Mouse (Mus musculus) CH12.LX (cell line): ENCODE results near the gene Ccdc69. TPM values are rescaled to one million over a fixed set of nuclear protein-coding genes. Genes with fewer than 3 reads are reported as not detected.
A peak's percentile ranks its signal among the peaks of the same experiment; 100 is the strongest.

Source experiments
- DNase-seq: peaks from one replicate; pipeline ENCODE4 v3.0.0-alpha.2; 2013; ENCODE audit errors: extremely low read depth
- H3K27ac ChIP-seq: 2 replicates; pipeline ENCODE4 v1.5.1; 2012; ENCODE audit warnings: low read depth, mild to moderate bottlenecking, control low read depth, moderate library complexity; ENCODE audit not compliant: insufficient read depth
- H3K27me3 ChIP-seq: replicated peaks from 2 replicates; pipeline ENCODE3; 2012; ENCODE audit warnings: inconsistent platforms
- H3K36me3 ChIP-seq, 2 experiments: replicated peaks in 1 of 2; 2 replicates each; pipeline versions ENCODE3 to v1.6.1; 2012; ENCODE audit warnings: inconsistent platforms in 1 of 2, low read length in 1 of 2, mild to moderate bottlenecking in 1 of 2, mixed read lengths in 1 of 2, moderate library complexity in 1 of 2; ENCODE audit not compliant: control insufficient read depth in 1 of 2, insufficient read depth in 1 of 2
- H3K4me1 ChIP-seq, 2 experiments: 2 replicates each; pipeline ENCODE4 v1.6.1; 2012; ENCODE audit warnings: inconsistent platforms in 1 of 2, moderate library complexity in 1 of 2; ENCODE audit not compliant: insufficient read depth in 2 of 2, control insufficient read depth in 1 of 2
- H3K4me2 ChIP-seq: 2 replicates; pipeline ENCODE4 v1.6.1; 2012; ENCODE audit warnings: low read depth, mild to moderate bottlenecking, control low read depth; ENCODE audit not compliant: poor library complexity, insufficient read depth, severe bottlenecking
- H3K4me3 ChIP-seq, 3 experiments: fragments of 150-350 bp in 1 of 3; sonication (generic) in 1 of 3; replicated peaks in 1 of 3; 2 replicates each; pipeline versions ENCODE3 to v1.5.1; 2011 to 2012; ENCODE audit warnings: low read depth in 2 of 3, low read length in 2 of 3, mild to moderate bottlenecking in 2 of 3, moderate library complexity in 2 of 3, control low read depth in 1 of 3, improper control_type of control experiment in 1 of 3, inconsistent platforms in 1 of 3, mixed read lengths in 1 of 3; ENCODE audit not compliant: poor library complexity in 1 of 3
- H3K79me2 ChIP-seq: replicated peaks from 2 replicates; pipeline ENCODE4 v1.6.1; 2012; ENCODE audit warnings: mild to moderate bottlenecking, moderate library complexity; ENCODE audit not compliant: control insufficient read depth, poor library complexity, insufficient read depth, severe bottlenecking; ENCODE audit errors: extremely low read depth
- H3K9ac ChIP-seq: 2 replicates; pipeline ENCODE4 v1.6.1; 2012; ENCODE audit warnings: low read depth, mild to moderate bottlenecking, control low read depth, moderate library complexity; ENCODE audit not compliant: insufficient read depth
- H3K9me3 ChIP-seq: replicated peaks from 2 replicates; pipeline ENCODE3; 2012; ENCODE audit warnings: low read length, inconsistent platforms, mixed read lengths
- BHLHE40 ChIP-seq: IDR thresholded peaks from 2 replicates; pipeline ENCODE4 v1.6.1; 2011; ENCODE audit warnings: mild to moderate bottlenecking, low read depth, low read length, improper control_type of control experiment
- CHD2 ChIP-seq: IDR thresholded peaks from 2 replicates; pipeline ENCODE4 v1.6.1; 2011; ENCODE audit warnings: low read length, improper control_type of control experiment
- ELF1 ChIP-seq: IDR thresholded peaks from 2 replicates; pipeline ENCODE4 v1.6.1; 2014; ENCODE audit warnings: low read depth, mild to moderate bottlenecking, inconsistent platforms, low read length, improper control_type of control experiment
- ETS1 ChIP-seq: conservative IDR thresholded peaks from 2 replicates; pipeline ENCODE4 v1.6.1; 2012; ENCODE audit warnings: low read depth, mild to moderate bottlenecking, inconsistent platforms, low read length, improper control_type of control experiment, moderate library complexity
- JUN ChIP-seq: IDR thresholded peaks from 2 replicates; pipeline ENCODE4 v1.6.1; 2011; ENCODE audit warnings: low read depth, mild to moderate bottlenecking, low read length, improper control_type of control experiment, moderate library complexity; ENCODE audit not compliant: insufficient read depth
- MAFK ChIP-seq: IDR thresholded peaks from 2 replicates; pipeline ENCODE4 v1.6.1; 2011; ENCODE audit warnings: low read length, improper control_type of control experiment; ENCODE audit not compliant: insufficient replicate concordance
- MAZ ChIP-seq: IDR thresholded peaks from 2 replicates; pipeline ENCODE4 v1.6.1; 2012; ENCODE audit warnings: low read depth, mild to moderate bottlenecking, inconsistent platforms, low read length, improper control_type of control experiment, moderate library complexity
- MYC ChIP-seq: IDR thresholded peaks from 2 replicates; pipeline ENCODE4 v1.6.1; 2011; ENCODE audit warnings: low read depth, mild to moderate bottlenecking, improper control_type of control experiment, low read length
- NRF1 ChIP-seq: IDR thresholded peaks from 2 replicates; pipeline ENCODE4 v1.6.1; 2014; ENCODE audit warnings: low read depth, mild to moderate bottlenecking, inconsistent platforms, low read length, improper control_type of control experiment, moderate library complexity
- PAX5 ChIP-seq: IDR thresholded peaks from 2 replicates; pipeline ENCODE4 v1.6.1; 2012; ENCODE audit warnings: low read length, inconsistent platforms, mixed read lengths
- POLR2A ChIP-seq: IDR thresholded peaks from 2 replicates; pipeline ENCODE4 v1.6.1; 2011; ENCODE audit warnings: low read depth, mild to moderate bottlenecking, improper control_type of control experiment, low read length
- RAD21 ChIP-seq: IDR thresholded peaks from 2 replicates; pipeline ENCODE4 v1.6.1; 2011; ENCODE audit warnings: low read depth, mild to moderate bottlenecking, low read length, improper control_type of control experiment, moderate library complexity
- SMC3 ChIP-seq: IDR thresholded peaks from 2 replicates; pipeline ENCODE4 v1.6.1; 2011; ENCODE audit warnings: low read depth, low read length, improper control_type of control experiment
- TBP ChIP-seq: conservative IDR thresholded peaks from 2 replicates; pipeline ENCODE4 v1.6.1; 2011; ENCODE audit warnings: low read depth, low read length, improper control_type of control experiment
- TCF12 ChIP-seq: IDR thresholded peaks from 2 replicates; pipeline ENCODE4 v1.6.1; 2014; ENCODE audit warnings: low read depth, mild to moderate bottlenecking, inconsistent platforms, low read length, improper control_type of control experiment
- UBTF ChIP-seq: IDR thresholded peaks from 2 replicates; pipeline ENCODE4 v1.6.1; 2012; ENCODE audit warnings: low read depth, mild to moderate bottlenecking, inconsistent platforms, low read length, improper control_type of control experiment, moderate library complexity
- ZKSCAN1 ChIP-seq: IDR thresholded peaks from 2 replicates; pipeline ENCODE4 v1.6.1; 2012; ENCODE audit warnings: low read depth, inconsistent platforms, low read length, improper control_type of control experiment, borderline replicate concordance
- ZMIZ1 ChIP-seq: IDR thresholded peaks from 2 replicates; pipeline ENCODE4 v1.6.1; 2012; ENCODE audit warnings: low read depth, mild to moderate bottlenecking, inconsistent platforms, low read length, improper control_type of control experiment
- dilution Hi-C: fragments of 300-500 bp; cut with MboI; formaldehyde crosslinking; loops from 2 replicates; pipeline ENCODE4 v1.14.3; 2020; ENCODE audit warnings: low sequenced_read_pairs; ENCODE audit not compliant: extremely low pct_unique_long_range_greater_than_20kb, extremely low pct_ligation_motif_present
- in situ Hi-C: fragments of 300-500 bp; cut with MboI; formaldehyde crosslinking; loops from 3 replicates; pipeline ENCODE4 v1.14.3; 2019; ENCODE audit warnings: low sequenced_read_pairs, low pct_ligation_motif_present, low pct_unique_long_range_greater_than_20kb, mixed read lengths
- polyA plus RNA-seq: library from polyadenylated mRNA; unstranded; fragments of >175 nt; gene quantifications from 2 replicates; pipeline ENCODE4 v1.2.1, GENCODE M21; 2012; ENCODE audit warnings: low read depth; ENCODE audit not compliant: insufficient read length
- total RNA-seq, 2 experiments: library from RNA; depleted of rRNA; stranded (reverse); fragments of 300-350 nt in 1 of 2; fragments of >200 nt in 1 of 2; gene quantifications; 2 replicates each; pipeline ENCODE4 v1.2.3; 2012 to 2014

Ccdc69 gene
- total RNA-seq (2012; rRNA removed) (4.3 and 4.4 TPM in 2 replicates), total RNA-seq (2014; rRNA removed) (0.27 TPM in 1 of 2 replicates, not detected in the other), polyA plus RNA-seq (0.23 and 0.61 TPM in 2 replicates)

- in situ Hi-C loops: no loop called here
- peaks cover 4% of the 10 kb centered on the region for H3K9me3 ChIP-seq
- peaks cover 14 to 29% of the 10 kb centered on the region in 2 experiments for H3K4me1 ChIP-seq
- H3K4me3 ChIP-seq: peak within 1 kb of the TSS in 2 of 3 experiments; percentile 24 to 46
- DNase-seq: no peak
- H3K4me2 ChIP-seq: peak within 1 kb of the TSS; percentile 59
- no peaks in the 10 kb centered on the region for H3K79me2 ChIP-seq
- no peaks in the 10 kb centered on the region for H3K27me3 ChIP-seq
- H3K36me3 ChIP-seq: no peaks in the 10 kb centered on the region
- peak; percentile 42; the same call in 1 of the 2 replicates for TF ChIP-seq NRF1
- TF ChIP-seq PAX5: no peak
- no peak for TF ChIP-seq ZMIZ1
- TF ChIP-seq POLR2A: peak; percentile 56; the same call in 1 of the 2 replicates
- peak; percentile 48; the same call in 1 of the 2 replicates for TF ChIP-seq TCF12
- no peak for TF ChIP-seq MAFK
- TF ChIP-seq ZKSCAN1: no peak
- TF ChIP-seq UBTF: peak; percentile 98
- peak; percentile 70 for TF ChIP-seq ELF1
- dilution Hi-C loops: no loop called here
- H3K27ac ChIP-seq: no peak within 1 kb of the TSS
- peak within 1 kb of the TSS; percentile 50 for H3K9ac ChIP-seq
Measured at GRCm38 (mm10) chr11:55077331-55078231, at the start of gene Ccdc69. Gene Ccdc69 (minus strand): TSS chr11:55078131.

- H3K27me3 ChIP-seq: no peaks in the 10 kb centered on the region
- H3K9me3 ChIP-seq: no peaks in the 10 kb centered on the region
- DNase-seq: no peak
- no peaks in the 10 kb centered on the region for H3K36me3 ChIP-seq
- no peak overlapping the region for H3K9ac ChIP-seq
- no peak overlapping the region for H3K27ac ChIP-seq
- H3K4me3 ChIP-seq: no peak overlapping the region
- dilution Hi-C loops: no loop called here
- H3K79me2 ChIP-seq: no peaks in the 10 kb centered on the region
- no peak overlapping the region for H3K4me2 ChIP-seq
- H3K4me1 ChIP-seq: peaks cover 18 to 41% of the 10 kb centered on the region in 2 experiments
- TF ChIP-seq ELF1 (no peak), MAZ (no peak), BHLHE40 (no peak), ZKSCAN1 (no peak), TBP (no peak), RAD21 (no peak), MAFK (no peak), ETS1 (no peak), NRF1 (no peak), MYC (no peak), SMC3 (no peak), CHD2 (no peak), JUN (no peak)
- in situ Hi-C loops: no loop called here
Measured at GRCm38 (mm10) chr11:55126663-55127062, 48.7 kb upstream of the Ccdc69 start.
